Mouse (Mus musculus) kidney, adult 2 months (tissue): ENCODE results near the gene Cst7.
A peak's percentile ranks its signal among the peaks of the same experiment; 100 is the strongest.

Source experiments
- CTCF ChIP-seq: fragments of 200-500 bp; conservative IDR thresholded peaks from 2 replicates; pipeline ENCODE4 v1.5.1; 2011; ENCODE audit warnings: low read depth, mild to moderate bottlenecking, control low read depth, low read length, moderate library complexity, mixed read lengths; ENCODE audit not compliant: insufficient read depth, insufficient read length
- POLR2A ChIP-seq: fragments of 200-500 bp; IDR thresholded peaks from one replicate; pipeline ENCODE4 v1.6.1; 2011; ENCODE audit warnings: low read depth, low read length, control low read depth

DNA sequence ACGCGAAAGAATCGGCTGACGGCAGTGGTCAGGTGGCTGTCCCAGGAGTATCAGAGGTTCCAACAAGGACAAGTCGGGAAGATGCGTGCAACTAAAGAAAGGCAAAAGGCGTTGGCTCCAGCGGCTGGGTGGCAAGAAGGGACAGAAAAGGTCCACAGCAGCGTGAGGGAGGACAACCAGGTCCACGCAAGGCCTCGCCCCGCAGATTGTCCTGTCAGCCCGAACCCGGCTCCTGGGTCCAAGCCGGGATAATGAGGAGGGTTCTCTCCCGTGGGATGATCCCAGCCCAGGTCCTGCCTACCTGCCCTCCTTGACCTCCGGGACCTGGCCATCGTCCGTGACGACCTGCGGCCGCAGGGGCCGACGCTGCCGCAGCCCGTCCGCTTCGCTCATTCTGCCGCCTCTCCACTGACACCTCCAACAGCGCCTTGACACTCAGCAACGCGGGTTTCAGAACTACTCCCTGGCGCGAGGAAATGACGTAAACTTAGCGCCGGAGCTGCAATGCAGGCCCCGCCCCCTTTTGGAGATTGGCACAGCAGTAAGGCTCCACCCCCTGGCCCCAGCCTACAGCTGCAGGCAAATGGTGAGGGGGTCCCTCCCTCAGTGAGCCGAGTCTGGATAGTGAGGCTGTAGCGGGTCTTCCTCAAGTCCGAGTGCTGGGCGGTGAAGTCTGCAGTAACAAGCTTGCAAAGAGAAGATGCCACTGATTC lies 38.0 kb downstream of the Cst7 start, which contains the start of gene Apmap:
- TF ChIP-seq CTCF (no peak), POLR2A (peak; percentile 37)
